Mouse (Mus musculus) liver (tissue): ENCODE measurements around the gene Anxa10.

Experiments used
- DNase-seq: peaks from one replicate; pipeline ENCODE4 v3.0.0-alpha.2; 2020; ENCODE audit warnings: mixed read lengths

The Anxa10 gene

DNA sequence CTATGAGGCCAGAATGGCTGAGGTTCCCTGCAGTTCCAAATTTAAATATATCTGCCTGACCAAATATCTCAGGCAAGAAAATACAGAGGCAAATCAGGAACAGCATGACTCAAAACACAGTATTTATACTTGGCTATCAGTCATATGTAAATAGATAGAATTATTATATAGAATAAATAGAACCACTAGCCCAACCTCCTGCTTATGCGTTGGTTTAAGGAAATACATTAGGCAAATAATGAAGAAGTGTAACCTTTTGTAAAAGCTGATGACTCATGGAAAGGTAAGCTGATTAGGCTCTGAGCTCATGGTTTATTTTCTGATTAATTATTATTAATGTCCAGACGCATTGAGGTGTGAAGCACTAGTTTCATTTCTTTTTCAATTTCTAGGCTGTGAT lies at the start of gene Anxa10:
Anxa10 (minus strand) TSS at position 53 of the 400 bp plus-strand sequence.
- no peak for DNase-seq

- no peak for DNase-seq
Observed at GRCm38 (mm10) chr8:62132662-62133366, 9.9 kb upstream of the Anxa10 start.

DNA sequence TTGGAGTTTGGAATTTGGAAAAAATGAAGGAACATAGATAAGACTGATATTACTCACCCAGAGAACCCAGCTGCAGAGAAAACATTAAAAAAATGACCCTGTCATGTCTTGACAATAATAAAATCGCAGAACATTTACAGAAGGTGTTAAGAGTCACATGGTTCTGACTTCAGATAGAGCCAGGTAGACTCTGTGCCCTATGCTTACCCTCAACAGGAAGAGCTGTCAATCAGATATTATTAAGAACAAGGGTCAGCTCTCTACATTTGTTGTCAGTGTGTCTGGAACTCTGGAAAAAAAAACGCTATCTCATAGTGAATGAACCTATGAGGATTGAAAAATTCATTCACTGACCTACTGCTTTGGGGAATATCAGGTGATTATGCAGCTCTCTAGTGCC lies 25.7 kb downstream of the Anxa10 start:
- no peak for DNase-seq

- DNase-seq: no peak
Observed at GRCm38 (mm10) chr8:62081804-62082203, 41.1 kb downstream of the Anxa10 start.

- DNase-seq: no peak
Observed at GRCm38 (mm10) chr8:62080195-62080802, 42.7 kb downstream of the Anxa10 start.

DNA sequence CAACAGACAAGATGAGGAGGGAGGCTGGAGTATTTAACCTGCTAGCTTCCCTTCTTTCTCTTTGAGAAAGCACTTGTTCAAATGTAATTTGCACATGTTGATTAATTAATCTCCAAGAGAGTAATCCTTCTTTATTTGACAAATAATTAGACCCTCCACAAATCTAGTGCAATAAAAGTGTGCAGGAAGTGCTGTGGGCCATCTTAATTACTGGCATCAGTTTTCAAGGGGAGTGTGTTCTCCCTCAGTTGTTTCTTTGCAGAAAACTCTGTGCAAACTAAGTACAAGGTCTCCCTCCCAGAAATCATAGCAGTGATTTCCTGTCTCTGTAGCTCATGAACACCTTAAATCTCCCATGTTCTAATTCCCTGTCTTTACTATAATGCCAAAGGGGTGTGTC lies 54.6 kb downstream of the Anxa10 start:
- DNase-seq: no peak

- no peak for DNase-seq
Observed at GRCm38 (mm10) chr8:62060357-62060756, 62.6 kb downstream of the Anxa10 start.

DNA sequence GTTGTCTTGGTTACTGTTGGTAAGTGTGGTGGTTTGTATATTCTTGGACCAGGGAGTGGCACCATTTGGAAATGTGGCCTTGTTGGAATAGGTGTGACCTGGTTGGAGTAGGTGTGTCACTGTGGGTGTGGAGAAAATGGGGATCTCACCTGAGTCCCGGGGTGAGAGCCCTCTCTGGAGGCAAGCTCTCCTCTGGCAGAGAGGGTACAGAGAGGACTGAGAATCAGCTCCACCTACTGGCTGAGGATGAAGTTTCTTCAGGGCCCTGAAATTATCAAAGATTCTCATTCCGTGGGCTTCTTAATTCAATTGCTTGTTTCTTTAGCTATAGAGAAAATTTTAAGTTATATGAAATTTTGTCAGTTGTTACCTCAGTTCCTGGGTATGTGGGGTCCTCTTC lies 76.1 kb downstream of the Anxa10 start:
- DNase-seq: no peak

GRCm38 (mm10) chr8:62034351-62034750 lies 88.6 kb downstream of the Anxa10 start:
- no peak for DNase-seq

DNA sequence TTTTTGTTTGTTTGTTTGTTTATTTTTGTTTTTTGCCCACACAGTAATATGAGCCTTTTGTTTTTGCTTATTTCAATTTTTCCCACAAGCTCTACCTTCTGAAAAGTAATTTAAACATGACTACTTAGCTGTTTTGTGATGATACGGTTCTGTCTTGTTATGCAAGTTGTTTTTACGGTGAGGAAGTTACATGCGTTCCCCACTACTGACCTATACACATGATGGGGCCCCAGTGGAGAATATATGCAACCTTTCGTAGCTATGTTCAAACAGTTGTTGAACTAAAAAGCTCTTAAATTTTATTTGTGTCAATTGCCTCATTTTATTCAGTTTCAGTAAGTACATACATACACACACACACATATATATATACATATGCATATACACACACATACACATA lies 108.4 kb downstream of the Anxa10 start:
- no peak for DNase-seq

- DNase-seq: no peak
Observed at GRCm38 (mm10) chr8:62014166-62014565, 108.8 kb downstream of the Anxa10 start.
